Mouse (Mus musculus) thymus, postnatal 10 days (tissue): ENCODE results near the gene Acp7.
"Not testable (repeated sequence)": the region's sequence is repeated elsewhere in the genome, so short reads cannot be mapped to it uniquely, and the experiment has no call there.

Source experiments
- DNase-seq, 2 experiments: peaks; one replicate each; pipeline ENCODE4 v3.0.0; 2021; ENCODE audit warnings: low spot score in 2 of 2

Acp7 gene

DNA sequence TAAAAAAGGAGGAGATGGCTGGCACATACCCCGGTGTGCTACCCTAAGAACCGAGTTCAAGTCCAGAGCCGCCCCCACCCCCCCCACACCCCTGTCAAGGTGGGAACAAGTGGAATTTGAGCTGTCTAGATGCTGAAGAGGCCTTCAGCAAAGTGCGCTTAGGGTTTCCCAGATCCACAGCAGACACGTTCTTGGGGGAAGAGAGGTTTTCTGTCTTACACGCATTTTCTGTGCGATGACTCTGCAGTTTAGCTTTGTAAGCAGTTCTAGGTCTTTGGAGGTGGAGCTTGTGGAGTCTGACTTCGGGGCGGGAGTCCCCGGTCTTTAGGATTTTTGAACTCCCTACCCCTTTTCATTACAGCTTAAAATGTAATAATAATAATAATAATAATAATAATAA lies at the start of gene Acp7:
TSS of gene Acp7 (minus strand) at position 260 of the 400 bp plus-strand sequence.
- no peak for DNase-seq

DNA sequence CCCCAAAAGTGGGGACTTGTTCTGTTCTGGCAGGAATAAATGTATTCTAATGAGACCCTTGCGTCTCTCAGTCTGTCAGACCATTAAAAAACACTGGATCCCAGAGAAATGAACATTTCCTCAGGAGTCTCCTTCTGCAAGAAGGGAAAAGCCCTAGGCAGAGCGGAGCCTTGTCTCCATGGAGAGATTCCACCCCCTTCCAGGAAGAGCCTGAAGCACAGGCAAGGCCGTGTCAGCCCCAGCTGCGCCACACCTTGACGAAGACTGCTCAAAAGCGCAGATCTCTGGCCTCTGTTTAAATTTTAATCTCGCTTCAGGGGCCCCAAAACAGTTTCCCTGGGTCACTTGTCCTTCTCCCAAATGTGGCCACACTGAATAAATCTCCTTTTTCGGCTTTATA lies 46.5 kb upstream of the Acp7 start:
- no peak for DNase-seq

GRCm38 (mm10) chr7:28676811-28677541 lies 45.8 kb upstream of the Acp7 start:
- no peak for DNase-seq

DNA sequence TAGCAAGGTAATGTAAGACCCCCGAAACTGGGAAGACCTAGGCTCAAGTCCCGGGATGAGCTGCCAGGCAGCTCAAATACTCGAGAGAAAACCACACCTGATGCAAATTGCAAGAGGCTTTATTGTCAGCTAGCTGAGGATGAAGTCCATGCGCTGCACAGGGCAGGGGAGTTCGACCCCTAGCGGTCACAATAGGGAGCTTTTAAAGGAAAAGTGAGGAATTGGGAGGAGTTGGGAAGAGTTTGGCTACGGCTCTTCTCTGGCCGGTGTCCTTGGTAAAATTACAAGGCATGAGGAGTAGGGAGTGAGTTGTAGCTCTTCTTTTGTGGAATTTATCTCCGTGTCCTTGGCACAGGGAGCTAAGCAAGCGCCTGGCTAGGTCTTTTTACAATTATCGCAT lies 44.6 kb upstream of the Acp7 start:
- DNase-seq = no peak

- no peak for DNase-seq
Measured at GRCm38 (mm10) chr7:28674994-28675393, 43.9 kb upstream of the Acp7 start.

- DNase-seq = not testable (repeated sequence)
Measured at GRCm38 (mm10) chr7:28672786-28673185, 41.7 kb upstream of the Acp7 start.

- peak; percentile 28 to 34 for DNase-seq
Measured at GRCm38 (mm10) chr7:28672276-28672675, 41.1 kb upstream of the Acp7 start.

GRCm38 (mm10) chr7:28671172-28671571 lies 40.0 kb upstream of the Acp7 start:
- DNase-seq = peak; percentile 58 to 60

DNA sequence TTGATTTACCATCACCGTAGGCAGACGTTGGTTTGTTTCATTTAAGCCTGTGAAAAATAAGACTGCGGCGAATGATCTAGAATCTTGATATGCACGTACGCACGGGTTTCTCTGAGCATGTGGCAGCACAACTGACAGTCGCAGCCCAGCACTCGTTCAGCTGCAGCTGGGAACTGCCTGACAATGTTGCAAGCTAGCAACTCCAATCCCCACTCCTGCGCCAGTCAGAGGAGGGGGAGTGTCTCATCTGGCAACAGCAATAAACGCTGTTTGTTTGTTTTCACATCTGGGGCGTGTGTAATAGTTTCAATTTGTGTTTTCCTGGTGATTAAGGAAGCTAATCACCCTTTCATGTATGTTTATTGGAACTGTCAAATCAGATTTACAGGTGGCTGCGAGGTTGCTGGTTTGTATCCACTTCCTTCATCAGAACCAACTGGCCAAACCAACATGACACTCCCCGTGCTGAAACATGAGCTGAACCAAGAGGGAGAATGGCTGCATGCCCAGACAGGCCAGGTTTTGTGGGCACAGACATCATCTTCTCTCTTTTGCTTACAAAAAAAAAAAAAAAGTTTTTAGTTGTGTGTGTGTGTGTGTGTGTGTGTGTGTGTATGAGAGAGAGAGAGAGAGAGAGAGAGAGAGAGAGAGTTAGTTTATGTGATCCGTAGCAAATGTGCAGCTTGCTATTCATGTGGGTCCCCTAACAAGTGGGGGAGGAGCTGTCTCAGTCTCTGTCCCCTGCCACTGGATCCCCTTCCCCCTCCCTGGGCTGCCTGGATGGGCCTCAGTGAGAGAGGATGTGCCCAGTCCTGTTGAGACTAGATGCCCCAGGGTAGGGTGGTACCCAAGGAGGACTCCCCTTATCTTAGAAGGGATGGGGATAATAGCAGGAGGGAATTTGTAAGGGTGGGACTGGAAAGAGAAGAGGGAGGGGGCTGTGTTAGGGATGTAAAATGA lies 34.8 kb upstream of the Acp7 start:
- peak in 1 of 2 experiments; percentile 45 for DNase-seq

DNA sequence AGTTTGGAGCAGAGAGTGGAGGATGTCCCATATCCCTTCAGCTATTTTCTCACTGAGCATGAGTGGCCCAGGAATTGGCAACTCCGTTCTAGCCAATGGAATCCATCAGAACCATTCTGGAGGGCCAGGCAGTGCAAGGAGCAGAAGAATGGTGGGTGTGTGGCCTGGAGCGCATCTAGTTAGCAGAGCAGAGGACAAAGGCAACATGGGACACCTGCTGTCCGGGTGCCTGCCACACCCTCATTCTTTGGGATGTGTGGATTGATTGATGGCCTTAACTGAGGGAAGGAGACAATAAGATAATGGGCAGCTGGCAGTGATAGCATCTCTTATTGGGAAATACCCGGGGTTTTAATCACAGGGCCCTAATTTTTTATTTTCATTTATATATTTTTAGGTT lies 25.3 kb upstream of the Acp7 start:
- DNase-seq = no peak

GRCm38 (mm10) chr7:28651157-28651556 lies 20.0 kb upstream of the Acp7 start:
- DNase-seq = no peak

DNA sequence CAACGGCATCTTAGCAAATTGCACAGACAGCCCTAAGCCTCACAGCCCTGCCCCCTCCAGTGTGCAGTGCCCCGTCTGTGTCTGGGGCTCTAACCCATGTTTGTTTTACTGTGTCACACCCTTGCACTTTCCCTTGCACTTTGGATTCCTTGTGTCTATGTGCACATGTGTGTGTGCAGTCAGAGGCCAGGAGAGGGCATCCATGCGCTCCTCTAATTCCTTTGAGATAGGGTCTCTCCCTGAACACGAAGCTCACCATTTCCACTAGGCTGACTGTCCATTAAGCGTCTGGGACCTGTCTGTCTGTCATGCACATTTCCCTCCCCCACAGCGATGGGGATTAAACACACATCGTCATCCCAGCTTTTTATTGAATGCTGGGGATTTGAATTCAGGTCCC lies 15.9 kb upstream of the Acp7 start:
- DNase-seq = peak in 1 of 2 experiments; percentile 18

GRCm38 (mm10) chr7:28645947-28646475 lies 14.9 kb upstream of the Acp7 start:
- DNase-seq = no peak

DNA sequence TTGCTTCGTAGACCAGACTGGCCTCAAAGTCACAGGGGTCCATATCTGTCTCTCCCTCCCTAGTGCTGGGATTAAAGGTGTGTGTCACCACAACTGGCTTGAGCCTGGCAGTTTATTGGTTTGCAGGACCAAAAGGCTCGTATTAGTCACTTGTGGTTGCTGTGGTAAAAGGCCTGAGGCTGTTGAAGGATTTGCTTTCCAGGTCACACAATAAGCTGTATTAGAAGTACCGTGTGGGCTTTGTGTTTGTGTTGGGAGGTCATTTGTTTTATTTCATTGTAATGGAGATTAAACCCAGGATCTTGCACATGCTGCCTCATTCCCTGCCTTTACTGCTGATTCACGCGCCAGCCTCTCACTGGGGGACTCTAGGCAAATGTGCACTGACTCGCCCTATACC lies 14.2 kb upstream of the Acp7 start:
- no peak for DNase-seq

GRCm38 (mm10) chr7:28641546-28641945 lies 10.4 kb upstream of the Acp7 start:
- DNase-seq = no peak

- no peak for DNase-seq
Measured at GRCm38 (mm10) chr7:28637511-28637910, 6.4 kb upstream of the Acp7 start.

GRCm38 (mm10) chr7:28634128-28634527 lies 3.0 kb upstream of the Acp7 start:
- DNase-seq = no peak

DNA sequence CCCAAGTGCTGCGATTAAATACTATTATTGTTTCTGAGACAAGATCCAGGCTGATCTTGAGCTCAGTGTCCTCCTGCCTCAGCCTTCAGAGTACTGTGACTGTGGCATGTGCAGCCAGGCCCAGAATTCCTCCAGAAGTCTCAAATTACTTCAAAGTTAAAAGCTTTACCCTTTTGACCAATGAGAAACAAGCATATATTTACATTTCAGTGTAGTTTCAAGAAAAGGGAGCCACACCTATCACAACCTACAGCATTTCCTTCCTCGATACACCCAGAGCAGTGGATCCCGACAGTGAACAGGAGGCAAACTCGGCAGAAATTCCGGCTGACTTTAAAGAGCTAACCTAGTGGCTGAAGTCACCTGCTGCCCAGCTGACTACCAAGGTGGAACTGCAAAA lies 6.3 kb downstream of the Acp7 start:
- no peak for DNase-seq

DNA sequence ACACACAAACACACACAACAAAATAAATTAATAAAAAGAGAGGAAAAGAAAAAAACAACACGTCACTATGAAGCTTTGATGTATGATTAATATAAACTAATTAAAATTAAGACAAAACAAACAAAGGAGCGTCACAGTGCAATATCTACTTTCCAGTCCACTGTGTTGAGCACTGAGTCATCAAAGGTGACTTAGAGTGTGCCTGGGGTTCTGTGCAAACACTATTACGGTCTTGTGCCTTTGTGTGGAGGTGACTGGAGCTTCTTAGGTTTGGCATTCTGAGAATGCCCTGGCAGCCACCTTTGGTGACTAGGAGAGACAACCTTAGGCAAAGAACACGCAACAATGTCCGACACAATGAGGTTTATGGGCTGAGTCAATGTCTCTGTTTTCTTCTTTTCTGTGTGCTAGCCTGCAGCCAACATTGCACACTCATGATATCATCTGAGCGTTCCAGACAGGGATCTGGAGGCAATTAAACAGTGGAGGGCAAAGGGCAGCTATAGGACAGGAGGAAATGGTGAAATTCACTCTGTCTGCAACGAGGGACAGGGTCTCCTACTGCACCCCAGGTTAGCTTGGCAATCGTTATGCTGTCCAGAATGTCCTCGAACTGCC lies 11.9 kb downstream of the Acp7 start:
- no peak for DNase-seq

GRCm38 (mm10) chr7:28605951-28606350 lies 25.2 kb downstream of the Acp7 start:
- DNase-seq = no peak

DNA sequence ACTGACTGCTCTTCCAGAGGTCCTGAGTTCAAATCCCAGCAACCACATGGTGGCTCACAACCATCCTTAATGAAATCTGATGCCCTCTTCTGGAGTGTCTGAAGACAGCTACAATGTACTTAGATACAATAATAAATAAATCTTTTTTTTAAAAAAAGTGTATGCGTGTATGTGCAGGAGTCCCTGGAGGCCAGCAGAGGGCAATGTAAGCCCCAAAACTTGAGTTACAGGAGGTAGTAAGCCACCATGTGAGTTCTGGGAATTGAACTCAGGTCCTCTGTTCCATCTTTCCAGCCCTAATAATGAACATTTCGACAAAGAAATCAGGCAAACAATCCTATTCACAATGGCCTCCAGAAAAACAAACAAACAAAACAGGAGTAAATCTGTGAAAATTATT lies 27.3 kb downstream of the Acp7 start:
- not testable (repeated sequence) for DNase-seq

DNA sequence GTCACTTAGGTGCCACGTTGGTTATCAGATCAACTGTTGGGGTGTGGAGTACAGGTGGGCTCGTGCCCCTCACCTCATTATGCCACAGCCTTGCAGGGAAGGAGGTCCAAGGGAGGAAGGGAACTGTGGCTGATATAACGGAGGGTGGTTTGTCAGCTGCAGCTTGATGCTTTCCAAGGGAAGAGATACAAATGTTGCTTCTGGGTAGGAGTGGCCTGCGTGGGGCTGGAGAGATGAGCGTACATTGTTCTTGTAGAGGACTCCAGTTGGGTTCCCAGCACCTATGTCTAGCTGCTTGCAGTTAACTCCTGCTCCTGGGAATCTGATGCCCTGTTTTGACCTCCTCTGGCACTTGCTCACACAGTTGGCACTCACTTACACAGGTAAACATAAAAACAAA lies 28.0 kb downstream of the Acp7 start:
- no peak for DNase-seq
